Mouse (Mus musculus): Measurements from ENCODE around the gene Crip2. TPM values are rescaled to one million over a fixed set of nuclear protein-coding genes. Genes with fewer than 3 reads are reported as not detected.

Gene Crip2
- polyA plus RNA-seq, 1 experiment from 2014 or later, result 125 TPM

- H3K27me3 ChIP-seq (replicated peaks), result peaks cover 11% of the 10 kb centered on the region
- peak overlapping the region; percentile 58; the same call in 1 of the 2 replicates for H3K4me3 ChIP-seq (replicated peaks)
- peak overlapping the region; percentile 95 for H3K4me2 ChIP-seq
- WGBS, result 49% methylated on average over 7 of the region's 7 CpGs
- no peaks in the 10 kb centered on the region for H3K9me3 ChIP-seq
- H3K27ac ChIP-seq, result peak overlapping the region; percentile 72
- peaks cover 3% of the 10 kb centered on the region; the same call in 1 of the 2 replicates for H3K36me3 ChIP-seq
- H3K4me1 ChIP-seq, result peaks cover 56% of the 10 kb centered on the region
- ATAC-seq (ENCODE audit: insufficient read depth, low FRiP score, low read depth), result no peak
- H3K9ac ChIP-seq, result no peak overlapping the region
Measured at GRCm38 (mm10) chr12:113143164-113143563, 3.1 kb downstream of the Crip2 start.

DNA sequence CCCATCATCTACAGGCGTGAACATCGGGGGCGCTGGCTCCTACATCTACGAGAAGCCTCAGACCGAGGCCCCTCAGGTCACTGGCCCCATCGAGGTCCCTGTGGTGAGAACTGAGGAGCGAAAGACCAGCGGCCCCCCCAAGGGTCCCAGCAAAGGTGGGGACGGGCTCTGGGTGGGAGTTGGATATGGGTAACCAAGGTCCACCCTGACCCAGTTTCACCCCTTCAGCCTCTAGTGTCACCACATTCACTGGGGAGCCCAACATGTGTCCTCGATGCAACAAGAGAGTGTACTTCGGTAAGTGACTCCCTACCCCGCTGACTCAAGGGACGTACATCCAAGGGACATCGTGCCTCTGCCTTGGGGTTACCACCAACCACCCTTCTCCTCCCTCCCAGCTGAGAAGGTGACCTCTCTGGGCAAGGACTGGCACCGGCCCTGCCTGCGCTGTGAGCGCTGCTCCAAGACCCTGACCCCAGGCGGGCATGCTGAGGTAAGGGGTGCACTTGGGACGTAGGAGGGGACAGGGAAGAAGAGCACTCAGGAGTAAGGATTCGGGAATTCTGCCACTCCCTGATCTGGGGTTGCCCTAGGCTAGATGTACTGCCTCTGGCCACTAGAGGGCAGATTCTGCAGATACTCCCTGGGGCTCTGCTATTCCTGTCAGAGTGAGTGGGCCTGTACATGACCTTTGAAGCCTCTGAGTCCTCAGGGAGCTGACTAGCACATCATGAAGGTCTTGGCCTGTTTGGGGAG lies 4.1 kb downstream of the Crip2 start:
- Histone ChIP-seq H3K4me2 (no peak overlapping the region), H3K4me3 (replicated peaks) (no peak overlapping the region), H3K27ac (no peak overlapping the region), H3K9me3 (no peaks in the 10 kb centered on the region), H3K36me3 (no peaks in the 10 kb centered on the region), H3K4me1 (peaks cover 51% of the 10 kb centered on the region), H3K9ac (no peak overlapping the region), H3K27me3 (replicated peaks) (peaks cover 11% of the 10 kb centered on the region)
- 80% methylated on average over 20 of the region's 20 CpGs for WGBS
- no peak for ATAC-seq (ENCODE audit: insufficient read depth, low FRiP score, low read depth)

GRCm38 (mm10) chr12:113144886-113145285 lies 4.8 kb downstream of the Crip2 start:
- Histone ChIP-seq H3K9me3 (no peaks in the 10 kb centered on the region), H3K4me3 (replicated peaks) (no peak overlapping the region), H3K4me1 (peaks cover 44% of the 10 kb centered on the region), H3K9ac (no peak overlapping the region), H3K36me3 (no peaks in the 10 kb centered on the region), H3K4me2 (no peak overlapping the region), H3K27ac (no peak overlapping the region), H3K27me3 (replicated peaks) (peaks cover 11% of the 10 kb centered on the region)
- WGBS, result 91% methylated on average over 16 of the region's 16 CpGs
- ATAC-seq (ENCODE audit: insufficient read depth, low FRiP score, low read depth), result no peak

DNA sequence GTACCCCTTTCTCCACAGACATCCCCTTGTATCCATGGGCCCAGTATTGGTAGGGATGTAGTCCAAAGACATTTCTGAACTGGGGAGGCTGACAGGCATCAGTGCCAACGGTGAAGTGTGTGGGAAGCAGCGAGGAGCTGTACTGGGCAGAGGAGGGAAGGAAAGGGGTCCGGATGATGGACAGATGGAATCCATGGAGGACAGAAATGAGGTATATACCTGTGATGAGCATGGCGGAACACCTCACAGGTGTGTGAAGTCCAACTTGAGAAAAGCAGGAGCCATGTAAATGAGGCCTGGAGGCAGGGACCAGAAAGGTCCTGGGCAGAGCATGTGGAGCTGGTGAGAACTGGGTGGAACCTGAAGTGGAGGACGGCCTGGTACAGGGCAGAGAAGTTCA lies 5.6 kb downstream of the Crip2 start:
- H3K9ac ChIP-seq, result no peak overlapping the region
- H3K27me3 ChIP-seq (replicated peaks), result peaks cover 10% of the 10 kb centered on the region
- H3K27ac ChIP-seq, result no peak overlapping the region
- H3K4me3 ChIP-seq (replicated peaks), result no peak overlapping the region
- ATAC-seq (ENCODE audit: insufficient read depth, low FRiP score, low read depth), result no peak
- WGBS, result 92% methylated on average over 5 of the region's 5 CpGs
- no peak overlapping the region for H3K4me2 ChIP-seq
- no peaks in the 10 kb centered on the region for H3K9me3 ChIP-seq
- H3K36me3 ChIP-seq, result no peaks in the 10 kb centered on the region
- H3K4me1 ChIP-seq, result peaks cover 37% of the 10 kb centered on the region

- H3K4me2 ChIP-seq, result peak within 1 kb of the TSS; percentile 44
- no peaks in the 10 kb centered on the region for H3K36me3 ChIP-seq
- no peak for ATAC-seq (ENCODE audit: insufficient read depth, low FRiP score, low read depth)
- no peak within 1 kb of the TSS for H3K9ac ChIP-seq
- H3K9me3 ChIP-seq, result no peaks in the 10 kb centered on the region
- peak within 1 kb of the TSS; percentile 11 for H3K4me3 ChIP-seq (replicated peaks)
- WGBS, result 11% methylated on average over 45 of the region's 45 CpGs
- no peak within 1 kb of the TSS for H3K27ac ChIP-seq
- H3K27me3 ChIP-seq (replicated peaks), result peaks cover 9% of the 10 kb centered on the region
- H3K4me1 ChIP-seq, result peaks cover 32% of the 10 kb centered on the region
Measured at GRCm38 (mm10) chr12:113146112-113147057, 6.3 kb downstream of the Crip2 start, which contains the start of gene Crip1. Gene Crip1, plus strand, starts transcription at chr12:113146316.

GRCm38 (mm10) chr12:113147481-113147880 lies 7.4 kb downstream of the Crip2 start:
- Histone ChIP-seq H3K36me3 (no peaks in the 10 kb centered on the region), H3K9ac (no peak overlapping the region), H3K4me2 (no peak overlapping the region), H3K9me3 (no peaks in the 10 kb centered on the region), H3K4me1 (peaks cover 32% of the 10 kb centered on the region), H3K4me3 (replicated peaks) (no peak overlapping the region), H3K27me3 (replicated peaks) (peaks cover 8% of the 10 kb centered on the region; the same call in 1 of the 2 replicates), H3K27ac (no peak overlapping the region)
- WGBS, result 73% methylated on average over 8 of the region's 8 CpGs
- no peak for ATAC-seq (ENCODE audit: insufficient read depth, low FRiP score, low read depth)

DNA sequence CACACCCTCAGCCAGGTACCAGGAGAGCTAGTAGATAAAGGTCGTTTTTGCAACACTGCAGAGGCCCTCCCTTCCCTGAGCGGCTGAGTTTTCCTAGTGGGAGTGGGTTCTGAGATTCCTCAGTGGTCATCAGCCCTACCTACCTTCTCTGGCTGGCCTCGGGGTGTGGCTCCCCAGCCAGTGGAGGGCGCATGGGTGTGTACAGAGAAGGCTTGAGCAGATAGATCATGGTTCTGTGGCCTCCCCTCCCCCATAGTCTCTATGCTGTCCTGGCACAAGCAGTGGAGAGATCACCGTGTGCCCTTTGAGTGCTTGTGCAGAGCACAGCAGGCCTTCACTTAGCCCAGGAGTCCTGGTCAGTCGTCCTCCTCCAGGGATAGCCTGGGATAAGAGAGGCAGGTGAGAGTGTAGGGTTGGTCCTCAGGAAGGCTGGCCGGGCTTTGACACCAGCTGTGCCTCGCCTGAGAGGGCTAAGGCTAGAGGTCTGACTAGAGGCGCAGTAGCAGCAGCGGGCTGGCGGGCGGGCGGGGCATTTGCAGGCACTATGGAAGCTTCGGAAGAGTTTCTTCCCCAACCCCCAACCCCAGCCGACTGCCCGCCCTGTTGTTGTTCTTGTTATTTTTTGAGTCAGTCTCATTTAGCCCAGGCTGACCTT lies 8.5 kb downstream of the Crip2 start:
- WGBS, result 44% methylated on average over 16 of the region's 16 CpGs
- Histone ChIP-seq H3K27me3 (replicated peaks) (peaks cover 11% of the 10 kb centered on the region; the same call in 1 of the 2 replicates), H3K27ac (no peak overlapping the region), H3K4me2 (no peak overlapping the region), H3K4me1 (peaks cover 23% of the 10 kb centered on the region), H3K4me3 (replicated peaks) (no peak overlapping the region), H3K36me3 (no peaks in the 10 kb centered on the region), H3K9ac (no peak overlapping the region), H3K9me3 (no peaks in the 10 kb centered on the region)
- no peak for ATAC-seq (ENCODE audit: insufficient read depth, low FRiP score, low read depth)

GRCm38 (mm10) chr12:113149341-113149740 lies 9.3 kb downstream of the Crip2 start:
- 69% methylated on average over 4 of the region's 4 CpGs for WGBS

DNA sequence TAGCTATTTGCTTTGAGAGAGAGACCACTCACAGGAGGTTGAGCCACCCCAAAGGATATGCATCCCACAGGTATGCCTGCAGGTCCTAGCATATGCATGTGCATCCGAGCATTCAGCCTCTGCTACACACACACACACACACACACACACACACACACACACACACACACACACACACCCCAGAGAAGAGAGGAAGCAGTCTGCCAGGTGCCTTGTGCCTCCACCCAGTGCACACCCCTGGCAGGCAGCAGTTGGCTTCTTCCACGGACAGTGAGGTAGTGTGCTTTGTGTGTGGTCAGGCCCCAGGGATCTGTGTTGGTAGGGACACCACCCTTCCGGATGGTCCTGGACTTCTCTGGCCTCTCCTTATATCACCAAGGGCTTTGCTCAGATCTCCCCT lies 9.9 kb downstream of the Crip2 start:
- ATAC-seq (ENCODE audit: insufficient read depth, low FRiP score, low read depth), result no peak
- no peak overlapping the region for H3K9ac ChIP-seq
- H3K4me1 ChIP-seq, result peaks cover 26% of the 10 kb centered on the region
- H3K4me2 ChIP-seq, result no peak overlapping the region
- 71% methylated on average over 3 of the region's 3 CpGs for WGBS
- H3K36me3 ChIP-seq, result no peaks in the 10 kb centered on the region
- no peak overlapping the region for H3K4me3 ChIP-seq (replicated peaks)
- H3K27me3 ChIP-seq (replicated peaks), result peaks cover 11% of the 10 kb centered on the region; the same call in 1 of the 2 replicates
- H3K9me3 ChIP-seq, result no peaks in the 10 kb centered on the region
- no peak overlapping the region for H3K27ac ChIP-seq

More at GRCm38 (mm10) chr12:113149341-113149740, 9.3 kb downstream of the Crip2 start:
- Histone ChIP-seq H3K4me2 (no peak overlapping the region), H3K4me3 (replicated peaks) (no peak overlapping the region), H3K9me3 (no peaks in the 10 kb centered on the region), H3K4me1 (peaks cover 23% of the 10 kb centered on the region), H3K27me3 (replicated peaks) (peaks cover 11% of the 10 kb centered on the region; the same call in 1 of the 2 replicates), H3K27ac (no peak overlapping the region), H3K9ac (no peak overlapping the region), H3K36me3 (no peaks in the 10 kb centered on the region)
- no peak for ATAC-seq (ENCODE audit: insufficient read depth, low FRiP score, low read depth)

DNA sequence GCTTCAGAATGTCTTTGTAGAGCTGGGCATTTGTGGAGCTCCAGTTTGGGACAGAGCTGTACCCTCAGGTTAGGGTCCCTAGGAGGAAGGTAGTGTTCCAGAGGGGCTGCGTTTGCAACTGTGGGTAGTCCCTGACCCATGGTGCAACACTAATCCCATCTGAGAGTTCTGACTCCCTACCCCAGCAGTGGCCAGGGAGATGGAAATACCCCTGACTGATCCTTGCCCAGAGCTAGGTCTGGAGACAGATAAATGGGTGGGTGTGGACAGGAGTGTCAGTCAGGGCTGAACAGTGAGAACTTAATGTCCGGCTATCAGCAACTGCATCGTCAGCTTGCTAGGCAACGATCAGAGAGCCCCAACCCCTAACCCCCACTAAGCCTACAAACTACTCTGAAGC lies 10.6 kb downstream of the Crip2 start:
- H3K4me3 ChIP-seq (replicated peaks), result no peak overlapping the region
- no peak overlapping the region for H3K9ac ChIP-seq
- H3K36me3 ChIP-seq, result no peaks in the 10 kb centered on the region
- no peak overlapping the region for H3K4me2 ChIP-seq
- H3K27me3 ChIP-seq (replicated peaks), result peaks cover 11% of the 10 kb centered on the region; the same call in 1 of the 2 replicates
- no peak for ATAC-seq (ENCODE audit: insufficient read depth, low FRiP score, low read depth)
- peaks cover 33% of the 10 kb centered on the region for H3K4me1 ChIP-seq
- WGBS, result 70% methylated on average over 4 of the region's 4 CpGs
- H3K27ac ChIP-seq, result no peak overlapping the region
- no peaks in the 10 kb centered on the region for H3K9me3 ChIP-seq

DNA sequence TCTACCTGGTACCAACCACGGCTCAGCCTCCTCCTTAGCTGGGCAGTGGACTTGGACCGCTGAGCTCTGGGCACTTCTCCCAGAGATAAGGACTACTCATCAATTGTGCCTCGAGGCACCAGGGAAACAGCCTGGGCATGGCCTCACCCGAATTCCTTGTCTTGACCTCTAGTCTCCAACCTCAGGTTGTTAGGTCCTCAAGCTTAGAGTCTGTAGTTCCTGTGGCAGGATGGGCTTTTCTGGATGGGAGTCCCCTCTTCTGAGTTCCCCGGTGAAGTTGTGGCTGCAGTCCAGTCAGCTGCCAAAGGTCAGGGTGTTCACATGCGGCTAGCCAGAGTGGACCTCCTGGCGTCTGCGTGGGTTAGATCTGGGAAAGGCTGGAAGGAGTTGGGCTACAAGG lies 11.0 kb downstream of the Crip2 start:
- Histone ChIP-seq H3K9me3 (no peaks in the 10 kb centered on the region), H3K36me3 (no peaks in the 10 kb centered on the region), H3K4me1 (peaks cover 34% of the 10 kb centered on the region), H3K27me3 (replicated peaks) (peaks cover 11% of the 10 kb centered on the region; the same call in 1 of the 2 replicates), H3K9ac (no peak overlapping the region), H3K4me3 (replicated peaks) (no peak overlapping the region), H3K27ac (no peak overlapping the region), H3K4me2 (peak overlapping the region; percentile 88; the same call in 1 of the 2 replicates)
- 61% methylated on average over 8 of the region's 8 CpGs for WGBS
- ATAC-seq (ENCODE audit: insufficient read depth, low FRiP score, low read depth), result no peak

All from stomach, embryonic 15.5 days (tissue).